Mouse (Mus musculus) stomach, postnatal 0 days (tissue): ENCODE data around the gene Fam118a.

Experiments used
- CTCF ChIP-seq: IDR thresholded peaks from 2 replicates; pipeline ENCODE4 v1.5.1; 2016; ENCODE audit warnings: antibody characterized with exemption, low read depth, mild to moderate bottlenecking, moderate library complexity
- EP300 ChIP-seq: optimal IDR thresholded peaks from 2 replicates; pipeline ENCODE3; 2016; ENCODE audit warnings: antibody characterized with exemption

GRCm38 (mm10) chr15:84989771-84990170 lies 39.0 kb upstream of the Fam118a start:
- TF ChIP-seq CTCF (no peak), EP300 (no peak)
